Mouse (Mus musculus): ENCODE results near the gene Rfpl4b. TPM values are rescaled to one million over a fixed set of nuclear protein-coding genes. Genes with fewer than 3 reads are reported as not detected.

The Rfpl4b gene
- not detected for polyA plus RNA-seq (2017; shearing (Covaris generic))

GRCm38 (mm10) chr10:38821679-38822078 lies at the start of gene Rfpl4b:
TSS of gene Rfpl4b (minus strand) at chr10:38821779.

Other genes starting within 250 kb of the Rfpl4b start
- gene Lama4, start 143.7 kb upstream of the Rfpl4b start, polyA plus RNA-seq (2017; shearing (Covaris generic)): 0.11 TPM